Mouse (Mus musculus) kidney, embryonic 14.5 days (tissue): ENCODE results near the gene Col13a1. TPM values are rescaled to one million over a fixed set of nuclear protein-coding genes. Genes with fewer than 3 reads are reported as not detected.

ENCODE experiments used
- ATAC-seq: fragments of 200-750 bp; cut with Nextera tagmentation; 2 replicates; pipeline ENCODE4 v1.8.0; 2017; ENCODE audit warnings: moderate number of reproducible peaks, mild to moderate bottlenecking, moderate TSS enrichment, moderate library complexity; ENCODE audit not compliant: low FRiP score, low TSS enrichment
- H3K27ac ChIP-seq: fragments of 300-500 bp; sonication (generic); 2 replicates; pipeline ENCODE4 v1.5.1; 2014; ENCODE audit warnings: low read depth, mild to moderate bottlenecking, low read length, moderate library complexity, mixed read lengths
- H3K27me3 ChIP-seq: fragments of 300-500 bp; sonication (generic); 2 replicates; pipeline ENCODE4 v1.6.1; 2014; ENCODE audit warnings: mild to moderate bottlenecking, low read length; ENCODE audit not compliant: control insufficient read depth, insufficient read depth
- H3K36me3 ChIP-seq: fragments of 300-500 bp; sonication (generic); 2 replicates; pipeline ENCODE4 v1.6.1; 2014; ENCODE audit warnings: low read length, mixed read lengths; ENCODE audit not compliant: control insufficient read depth, insufficient read depth
- H3K4me1 ChIP-seq: fragments of 300-500 bp; sonication (generic); 2 replicates; pipeline ENCODE4 v1.6.1; 2014; ENCODE audit warnings: low read length, mixed read lengths; ENCODE audit not compliant: control insufficient read depth, insufficient read depth
- H3K4me2 ChIP-seq: fragments of 300-500 bp; sonication (generic); replicated peaks from 2 replicates; pipeline ENCODE4 v1.6.1; 2014; ENCODE audit warnings: low read depth, mild to moderate bottlenecking, low read length
- H3K4me3 ChIP-seq: fragments of 300-500 bp; sonication (generic); 2 replicates; pipeline ENCODE4 v1.5.1; 2014; ENCODE audit warnings: mild to moderate bottlenecking, low read length
- H3K9ac ChIP-seq: fragments of 300-500 bp; sonication (generic); 2 replicates; pipeline ENCODE4 v1.6.1; 2014; ENCODE audit warnings: low read depth, mild to moderate bottlenecking, low read length, moderate library complexity
- H3K9me3 ChIP-seq: fragments of 300-500 bp; sonication (generic); 2 replicates; pipeline ENCODE4 v1.6.1; 2016; ENCODE audit warnings: low read length; ENCODE audit not compliant: control insufficient read depth
- WGBS: fragments of 180-500 bp; shearing (Covaris S2); extraction: QIAGEN DNeasy Blood & Tissue Kit; methylation state at CpG from one replicate; pipeline ENCODE4 v1.1.7; 2014; 5-methylcytosine and 5-hydroxymethylcytosine counted together
- polyA plus RNA-seq: library from polyadenylated mRNA; unstranded; fragments of >200 nt; fragmentation: Nextera tagmentation; extraction: Ambion mirVana; gene quantifications from 2 replicates; pipeline ENCODE4 v1.2.1, GENCODE M21; 2014

Col13a1 gene
- polyA plus RNA-seq, 1 experiment from 2014 or later, result 4.7 TPM

DNA sequence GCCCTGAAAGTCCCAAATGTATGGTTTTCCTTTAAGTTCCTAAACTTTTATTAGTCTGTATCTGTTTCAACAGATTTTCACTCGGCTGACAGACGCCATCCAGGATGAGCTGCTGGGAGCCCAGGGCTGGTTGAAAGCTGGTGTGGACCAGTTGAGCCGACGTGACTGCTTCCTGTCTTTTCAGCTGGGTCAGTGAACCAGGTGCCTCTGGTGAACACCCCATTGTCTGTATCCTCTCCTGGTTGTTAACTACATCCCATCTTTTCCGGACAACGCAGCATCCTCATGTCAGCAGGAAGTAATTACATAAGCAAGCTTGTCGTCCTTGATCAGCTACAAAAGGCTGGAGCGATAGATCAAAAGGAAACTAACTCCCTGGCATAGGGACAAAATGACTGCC is 185.9 kb downstream of the Col13a1 start:
- ATAC-seq, result no peak

DNA sequence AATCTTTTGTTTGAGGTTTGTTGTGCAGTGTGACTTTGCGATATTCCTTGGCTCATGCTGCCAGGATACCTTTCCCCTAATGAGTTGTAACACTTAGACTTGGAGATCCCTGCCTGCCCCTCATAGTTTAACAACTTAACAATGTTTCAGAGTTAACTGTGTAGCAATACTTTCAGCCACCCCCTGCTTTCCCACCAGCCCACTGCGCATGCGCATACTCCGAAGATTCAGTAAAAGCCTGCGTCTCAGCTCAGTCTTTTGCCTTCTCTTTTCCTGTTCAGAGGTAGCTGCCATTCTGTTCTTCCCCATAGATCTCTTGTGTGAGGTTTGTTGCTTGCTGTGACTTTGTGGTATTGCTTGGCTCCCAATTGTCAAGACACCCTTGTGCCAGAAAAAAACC is 190.4 kb downstream of the Col13a1 start:
- no peak for ATAC-seq
- WGBS, result 86% methylated on average over 5 of the region's 5 CpGs

More for the DNA sequence above, 185.9 kb downstream of the Col13a1 start:
- Histone ChIP-seq H3K4me3 (no peak overlapping the region), H3K9ac (no peak overlapping the region), H3K27ac (no peak overlapping the region), H3K27me3 (0 out of 2 replicates have a peak, but pooled peaks cover 5% of the 10 kb centered on the region), H3K36me3 (no peaks in the 10 kb centered on the region), H3K9me3 (no peaks in the 10 kb centered on the region), H3K4me1 (peaks cover 13% of the 10 kb centered on the region), H3K4me2 (no peak overlapping the region)
- 53% methylated on average over 8 of the region's 8 CpGs for WGBS

More for the DNA sequence above, 190.4 kb downstream of the Col13a1 start:
- Histone ChIP-seq H3K27me3 (0 out of 2 replicates have a peak, but pooled peaks cover 5% of the 10 kb centered on the region), H3K4me2 (no peak overlapping the region), H3K9me3 (no peaks in the 10 kb centered on the region), H3K4me3 (no peak overlapping the region), H3K4me1 (peaks cover 15% of the 10 kb centered on the region; the same call in 1 of the 2 replicates), H3K36me3 (no peaks in the 10 kb centered on the region), H3K9ac (no peak overlapping the region), H3K27ac (no peak overlapping the region)

Other genes starting within 250 kb of the Col13a1 start
- 118 and 130 TPM in 2 replicates for gene H2afy2, start 195.0 kb downstream of the Col13a1 start, polyA plus RNA-seq
- gene Neurog3, start 154.0 kb upstream of the Col13a1 start, polyA plus RNA-seq, result 0.27 TPM in 1 of 2 replicates, not detected in the other
- gene Fam241b, start 164.8 kb upstream of the Col13a1 start, polyA plus RNA-seq, result 3.8 and 9.8 TPM in 2 replicates